Mouse (Mus musculus): ENCODE measurements around the gene Fads3. TPM values are rescaled to one million over a fixed set of nuclear protein-coding genes. Genes with fewer than 3 reads are reported as not detected.

Fads3 gene
- polyA plus RNA-seq, 1 experiment from 2014 or later = 5.8 TPM

GRCm38 (mm10) chr19:10039615-10040014 is 1.8 kb upstream of the Fads3 start:
- H3K36me3 ChIP-seq = peaks cover 12% of the 10 kb centered on the region; the same call in 1 of the 2 replicates
- H3K27me3 ChIP-seq = peaks cover 9% of the 10 kb centered on the region; the same call in 1 of the 2 replicates
- H3K4me1 ChIP-seq (replicated peaks) = peaks cover 29% of the 10 kb centered on the region
- H3K9ac ChIP-seq (replicated peaks) = no peak overlapping the region
- no peak overlapping the region for H3K4me3 ChIP-seq (replicated peaks)
- H3K27ac ChIP-seq = no peak overlapping the region
- no peak overlapping the region for H3K4me2 ChIP-seq
- H3K9me3 ChIP-seq = no peaks in the 10 kb centered on the region
- ATAC-seq (ENCODE audit: insufficient number of reproducible peaks, insufficient read depth, low FRiP score, low TSS enrichment, low read depth) = no peak
- WGBS = 84% methylated on average over 2 of the region's 2 CpGs

GRCm38 (mm10) chr19:10040866-10041387 is 442 bp upstream of the Fads3 start:
- 4% methylated on average over 19 of the region's 20 CpGs for WGBS
- 0 out of 2 replicates have a peak, but pooled peaks have one; percentile 2 for ATAC-seq (ENCODE audit: insufficient number of reproducible peaks, insufficient read depth, low FRiP score, low TSS enrichment, low read depth)
- H3K27me3 ChIP-seq = peaks cover 9% of the 10 kb centered on the region; the same call in 1 of the 2 replicates

GRCm38 (mm10) chr19:10042232-10042631 is 863 bp downstream of the Fads3 start:
- WGBS = 62% methylated on average over 6 of the region's 6 CpGs
- H3K4me2 ChIP-seq = peak overlapping the region; percentile 98
- H3K36me3 ChIP-seq = no peaks in the 10 kb centered on the region
- peaks cover 9% of the 10 kb centered on the region; the same call in 1 of the 2 replicates for H3K27me3 ChIP-seq
- H3K4me3 ChIP-seq (replicated peaks) = peak overlapping the region; percentile 67
- peaks cover 25% of the 10 kb centered on the region for H3K4me1 ChIP-seq (replicated peaks)
- peak overlapping the region; percentile 72 for H3K9ac ChIP-seq (replicated peaks)
- no peak overlapping the region for H3K27ac ChIP-seq
- peak; percentile 21; the same call in 1 of the 2 replicates for ATAC-seq (ENCODE audit: insufficient number of reproducible peaks, insufficient read depth, low FRiP score, low TSS enrichment, low read depth)
- H3K9me3 ChIP-seq = no peaks in the 10 kb centered on the region

More at GRCm38 (mm10) chr19:10040866-10041387, 442 bp upstream of the Fads3 start:
- no peaks in the 10 kb centered on the region for H3K9me3 ChIP-seq
- peaks cover 25% of the 10 kb centered on the region for H3K4me1 ChIP-seq (replicated peaks)
- peak overlapping the region; percentile 72 for H3K9ac ChIP-seq (replicated peaks)
- peak overlapping the region; percentile 98 for H3K4me2 ChIP-seq
- H3K4me3 ChIP-seq (replicated peaks) = peak overlapping the region; percentile 67
- peaks cover 2% of the 10 kb centered on the region; the same call in 1 of the 2 replicates for H3K36me3 ChIP-seq
- 0 out of 2 replicates have a peak overlapping the region, but pooled peaks have one; percentile 31 for H3K27ac ChIP-seq

- H3K4me1 ChIP-seq (replicated peaks) = peaks cover 25% of the 10 kb centered on the region
- 86% methylated on average over 4 of the region's 4 CpGs for WGBS
- no peaks in the 10 kb centered on the region for H3K36me3 ChIP-seq
- ATAC-seq (ENCODE audit: insufficient number of reproducible peaks, insufficient read depth, low FRiP score, low TSS enrichment, low read depth) = no peak
- no peak overlapping the region; the same call in 1 of the 2 replicates for H3K4me2 ChIP-seq
- no peak overlapping the region for H3K4me3 ChIP-seq (replicated peaks)
- H3K27ac ChIP-seq = no peak overlapping the region
- H3K9me3 ChIP-seq = no peaks in the 10 kb centered on the region
- H3K9ac ChIP-seq (replicated peaks) = no peak overlapping the region
- H3K27me3 ChIP-seq = peaks cover 9% of the 10 kb centered on the region; the same call in 1 of the 2 replicates
Measured at GRCm38 (mm10) chr19:10042816-10043215, 1.4 kb downstream of the Fads3 start.

GRCm38 (mm10) chr19:10043643-10044042 is 2.3 kb downstream of the Fads3 start:
- H3K9ac ChIP-seq (replicated peaks) = no peak overlapping the region
- no peak overlapping the region for H3K27ac ChIP-seq
- H3K27me3 ChIP-seq = peaks cover 9% of the 10 kb centered on the region; the same call in 1 of the 2 replicates
- no peak for ATAC-seq (ENCODE audit: insufficient number of reproducible peaks, insufficient read depth, low FRiP score, low TSS enrichment, low read depth)
- no peak overlapping the region for H3K4me3 ChIP-seq (replicated peaks)
- H3K9me3 ChIP-seq = no peaks in the 10 kb centered on the region
- no peaks in the 10 kb centered on the region for H3K36me3 ChIP-seq
- H3K4me1 ChIP-seq (replicated peaks) = peaks cover 25% of the 10 kb centered on the region
- no peak overlapping the region for H3K4me2 ChIP-seq

GRCm38 (mm10) chr19:10045707-10046106 is 4.3 kb downstream of the Fads3 start:
- Histone ChIP-seq H3K9me3 (no peaks in the 10 kb centered on the region), H3K4me1 (replicated peaks) (peaks cover 22% of the 10 kb centered on the region), H3K4me3 (replicated peaks) (no peak overlapping the region), H3K4me2 (no peak overlapping the region), H3K27ac (no peak overlapping the region), H3K9ac (replicated peaks) (no peak overlapping the region), H3K36me3 (no peaks in the 10 kb centered on the region), H3K27me3 (peaks cover 9% of the 10 kb centered on the region; the same call in 1 of the 2 replicates)
- ATAC-seq (ENCODE audit: insufficient number of reproducible peaks, insufficient read depth, low FRiP score, low TSS enrichment, low read depth) = no peak
- WGBS = 78% methylated on average over 2 of the region's 2 CpGs

DNA sequence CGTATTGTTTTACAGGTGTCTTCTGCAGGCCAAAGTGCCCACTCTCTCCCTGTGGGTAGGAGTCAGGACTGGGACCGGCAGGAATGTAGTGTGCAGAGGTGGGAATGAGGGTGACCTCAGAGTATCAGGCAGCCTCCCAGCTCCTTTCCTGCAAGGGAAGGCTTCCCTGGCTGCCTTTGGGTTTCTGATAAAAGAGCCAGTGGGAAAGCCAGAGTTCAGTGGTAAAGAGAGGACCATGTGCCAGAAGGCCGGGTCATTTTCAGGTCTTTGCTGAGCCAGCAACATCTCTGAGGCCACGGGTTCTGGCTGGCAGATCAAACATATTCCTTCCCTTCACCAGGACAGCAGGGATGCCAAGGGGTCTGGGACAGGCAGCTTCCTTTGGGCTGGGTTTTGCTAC is 5.0 kb downstream of the Fads3 start:
- Histone ChIP-seq H3K4me3 (replicated peaks) (no peak overlapping the region), H3K9me3 (no peaks in the 10 kb centered on the region), H3K27ac (no peak overlapping the region), H3K9ac (replicated peaks) (no peak overlapping the region), H3K4me1 (replicated peaks) (peaks cover 16% of the 10 kb centered on the region), H3K27me3 (peaks cover 9% of the 10 kb centered on the region; the same call in 1 of the 2 replicates), H3K4me2 (no peak overlapping the region), H3K36me3 (no peaks in the 10 kb centered on the region)
- 67% methylated on average over 4 of the region's 4 CpGs for WGBS
- ATAC-seq (ENCODE audit: insufficient number of reproducible peaks, insufficient read depth, low FRiP score, low TSS enrichment, low read depth) = no peak

DNA sequence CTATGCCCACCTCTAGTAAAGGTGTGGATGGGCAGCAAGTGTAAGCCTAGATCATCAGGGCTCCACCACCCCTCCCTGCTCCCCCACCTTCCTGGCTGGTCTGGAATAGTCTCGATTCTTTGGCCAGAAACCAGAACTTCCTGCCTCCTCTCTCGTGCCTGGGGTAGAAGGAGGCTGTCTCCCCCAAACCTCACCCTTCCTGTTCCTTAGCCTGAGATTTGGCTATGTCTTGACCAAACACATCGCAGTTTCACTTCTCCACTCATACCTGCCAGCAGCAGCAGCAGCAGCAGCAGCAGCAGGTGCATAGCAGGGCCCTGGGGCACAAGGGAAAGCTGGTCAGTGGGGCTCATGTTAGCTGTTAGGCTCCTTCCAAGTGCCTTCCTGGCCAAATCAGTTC is 5.6 kb downstream of the Fads3 start:
- no peak for ATAC-seq (ENCODE audit: insufficient number of reproducible peaks, insufficient read depth, low FRiP score, low TSS enrichment, low read depth)
- Histone ChIP-seq H3K27ac (no peak overlapping the region), H3K9ac (replicated peaks) (no peak overlapping the region), H3K4me2 (no peak overlapping the region), H3K27me3 (peaks cover 9% of the 10 kb centered on the region; the same call in 1 of the 2 replicates), H3K9me3 (no peaks in the 10 kb centered on the region), H3K4me3 (replicated peaks) (no peak overlapping the region), H3K4me1 (replicated peaks) (peaks cover 12% of the 10 kb centered on the region), H3K36me3 (no peaks in the 10 kb centered on the region)
- 62% methylated on average over 3 of the region's 3 CpGs for WGBS

DNA sequence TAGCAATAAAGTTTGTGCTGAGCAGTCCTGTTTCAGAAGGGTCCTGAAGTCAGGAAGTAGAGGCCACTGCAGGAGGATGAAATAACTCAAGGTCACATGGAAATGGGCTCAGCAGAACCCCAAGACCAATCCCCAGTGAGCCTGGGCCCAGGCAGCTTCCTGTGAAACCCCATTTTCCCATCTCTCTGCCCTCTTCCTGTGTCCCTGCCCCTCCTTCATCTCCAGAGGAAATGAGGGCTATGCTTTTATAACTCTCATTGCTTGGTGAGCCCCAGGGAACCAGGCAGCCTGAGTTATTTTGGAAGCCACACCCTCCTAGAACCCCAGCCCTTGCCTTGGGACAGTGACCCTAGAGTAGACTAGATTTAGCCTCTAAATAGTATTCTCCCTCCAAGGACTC is 8.2 kb downstream of the Fads3 start:
- H3K4me1 ChIP-seq (replicated peaks) = peaks cover 6% of the 10 kb centered on the region
- ATAC-seq (ENCODE audit: insufficient number of reproducible peaks, insufficient read depth, low FRiP score, low TSS enrichment, low read depth) = no peak
- H3K36me3 ChIP-seq = no peaks in the 10 kb centered on the region
- H3K27ac ChIP-seq = no peak overlapping the region
- H3K4me2 ChIP-seq = no peak overlapping the region
- no peaks in the 10 kb centered on the region for H3K9me3 ChIP-seq
- H3K27me3 ChIP-seq = no peaks in the 10 kb centered on the region
- no peak overlapping the region for H3K4me3 ChIP-seq (replicated peaks)
- no peak overlapping the region for H3K9ac ChIP-seq (replicated peaks)

GRCm38 (mm10) chr19:10050438-10050837 is 9.1 kb downstream of the Fads3 start:
- no peak overlapping the region for H3K9ac ChIP-seq (replicated peaks)
- no peaks in the 10 kb centered on the region for H3K9me3 ChIP-seq
- peaks cover 6% of the 10 kb centered on the region for H3K4me1 ChIP-seq (replicated peaks)
- H3K27me3 ChIP-seq = no peaks in the 10 kb centered on the region
- WGBS = 68% methylated on average over 2 of the region's 2 CpGs
- no peak for ATAC-seq (ENCODE audit: insufficient number of reproducible peaks, insufficient read depth, low FRiP score, low TSS enrichment, low read depth)
- no peak overlapping the region for H3K27ac ChIP-seq
- no peak overlapping the region for H3K4me3 ChIP-seq (replicated peaks)
- H3K4me2 ChIP-seq = no peak overlapping the region
- H3K36me3 ChIP-seq = no peaks in the 10 kb centered on the region

- 94% methylated on average over 4 of the region's 4 CpGs for WGBS
Measured at GRCm38 (mm10) chr19:10052698-10053097, 11.3 kb downstream of the Fads3 start.

More at GRCm38 (mm10) chr19:10052698-10053097, 11.3 kb downstream of the Fads3 start:
- H3K9me3 ChIP-seq = no peaks in the 10 kb centered on the region
- ATAC-seq (ENCODE audit: insufficient number of reproducible peaks, insufficient read depth, low FRiP score, low TSS enrichment, low read depth) = no peak
- peaks cover 10% of the 10 kb centered on the region for H3K4me1 ChIP-seq (replicated peaks)
- H3K4me2 ChIP-seq = no peak overlapping the region
- H3K9ac ChIP-seq (replicated peaks) = no peak overlapping the region
- H3K27me3 ChIP-seq = no peaks in the 10 kb centered on the region
- H3K4me3 ChIP-seq (replicated peaks) = no peak overlapping the region
- peaks cover 4% of the 10 kb centered on the region; the same call in 1 of the 2 replicates for H3K36me3 ChIP-seq
- no peak overlapping the region for H3K27ac ChIP-seq
